Mouse (Mus musculus) heart, adult 11 months (tissue): ENCODE measurements at regions not wholly inside any gene's neighbourhood (a gene's known extent, or its start where the extent isn't known, plus 50 kb on each side); places are given as distances from the start of the nearest gene placed in this dataset.

ENCODE experiments used
- DNase-seq: peaks from one replicate; pipeline ENCODE4 v3.0.0; 2022

- DNase-seq = no peak
Observed at GRCm38 (mm10) chr14:103929734-103930364, 85.6 kb upstream of the Ednrb start.

- peak; percentile 91 for DNase-seq
Observed at GRCm38 (mm10) chr14:103929155-103929729, 85.0 kb upstream of the Ednrb start.

GRCm38 (mm10) chr14:103920169-103920568 lies 76.0 kb upstream of the Ednrb start:
- peak; percentile 91 for DNase-seq

- DNase-seq = peak; percentile 93
Observed at GRCm38 (mm10) chr14:103919380-103919779, 75.2 kb upstream of the Ednrb start.

DNA sequence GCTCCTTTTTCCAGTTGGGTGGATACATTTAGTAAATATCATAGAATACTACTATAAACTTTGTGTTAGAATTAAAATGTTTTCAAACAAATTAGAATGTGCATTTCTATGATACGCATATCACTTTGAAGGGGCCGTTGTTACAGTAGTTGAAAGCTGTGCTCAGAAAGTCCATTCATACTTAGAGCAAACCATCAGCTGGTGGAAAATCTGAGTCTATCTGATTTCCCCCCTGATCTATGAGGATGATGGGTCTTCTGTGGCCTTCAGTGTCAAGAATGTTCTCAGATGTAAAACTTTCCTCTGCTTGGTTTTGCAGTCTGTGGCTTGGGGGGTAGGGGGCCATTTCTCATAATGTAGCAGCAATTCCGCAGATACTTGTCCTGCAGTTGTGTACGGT lies 69.3 kb upstream of the Ednrb start:
- DNase-seq = no peak

- DNase-seq = no peak
Observed at GRCm38 (mm10) chr14:103911707-103912106, 67.5 kb upstream of the Ednrb start.

DNA sequence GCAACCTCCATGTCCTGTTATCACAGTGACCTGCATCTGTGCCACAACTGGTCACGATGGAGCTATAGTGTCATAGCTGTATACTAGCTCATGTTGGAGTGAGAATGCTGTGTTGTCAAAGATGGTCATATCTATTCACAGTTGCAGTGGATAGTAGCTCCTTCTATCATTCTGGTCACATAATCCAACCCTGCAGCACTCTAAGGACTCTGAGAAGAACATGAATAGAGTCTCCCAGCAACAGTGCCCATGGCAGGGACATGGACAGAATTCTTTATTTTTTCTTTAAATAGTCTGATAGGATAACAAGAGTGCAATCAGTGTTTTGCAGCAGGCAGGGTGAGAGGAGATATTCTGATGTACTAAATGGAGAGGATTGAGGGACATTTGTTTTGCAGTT lies 67.1 kb upstream of the Ednrb start:
- DNase-seq = no peak

GRCm38 (mm10) chr14:103906417-103907070 lies 62.3 kb upstream of the Ednrb start:
- DNase-seq = peak; percentile 34

DNA sequence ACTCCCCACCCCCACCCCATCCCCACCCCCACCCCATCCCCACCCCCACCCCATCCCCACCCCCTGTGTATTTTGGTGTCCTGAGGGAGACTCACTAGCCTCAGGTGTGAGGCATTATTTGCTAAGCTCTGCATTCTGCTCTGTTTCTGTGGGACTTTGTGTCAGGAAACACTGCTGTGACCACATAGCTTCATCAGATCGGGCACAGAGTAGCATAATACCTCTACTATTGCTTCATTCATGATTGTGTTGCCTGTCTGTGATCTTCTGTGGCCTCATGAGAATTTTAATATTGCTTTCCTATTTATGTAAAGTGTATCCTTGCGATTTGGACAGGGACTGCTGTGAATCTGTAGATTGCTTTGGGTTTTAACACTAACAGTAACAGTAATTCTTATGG lies 56.6 kb upstream of the Ednrb start:
- peak; percentile 19 for DNase-seq

GRCm38 (mm10) chr14:103899111-103899814 lies 55.1 kb upstream of the Ednrb start:
- DNase-seq = peak; percentile 89

GRCm38 (mm10) chr14:103898689-103899088 lies 54.5 kb upstream of the Ednrb start:
- DNase-seq = peak; percentile 89

- peak; percentile 86 for DNase-seq
Observed at GRCm38 (mm10) chr14:103895261-103895660, 51.1 kb upstream of the Ednrb start.
